Mouse (Mus musculus): Measurements from ENCODE around the gene Wwox.

DNA sequence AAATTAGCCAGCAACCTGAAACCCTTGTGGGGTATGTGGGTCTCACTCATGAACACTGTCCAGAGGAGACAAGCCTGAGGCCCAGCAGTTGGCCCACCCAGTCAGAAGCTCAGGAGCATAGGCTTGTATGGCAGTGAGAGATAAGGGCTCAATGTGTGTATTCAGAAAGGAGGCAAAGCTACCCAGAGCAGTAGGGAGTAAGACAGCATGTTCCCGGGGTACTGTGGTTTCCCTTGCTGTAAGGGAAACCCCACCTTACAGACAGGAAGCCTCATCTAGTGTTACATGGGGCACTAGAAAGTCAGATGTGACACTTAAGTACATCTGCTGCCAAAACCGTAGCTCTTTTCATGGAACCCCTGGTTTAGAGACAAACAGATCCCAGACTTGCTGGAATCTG is 440.2 kb downstream of the Wwox start:
- no peak for TF ChIP-seq CTCF (IDR thresholded peaks at IDR 0.05; ENCODE audit: low read depth, low read length)
- TF ChIP-seq POLR2A (IDR thresholded peaks at IDR 0.05; ENCODE audit: borderline replicate concordance, low read depth, low read length) = no peak
